Mouse (Mus musculus) layer of hippocampus, adult 18-20 months (tissue): Measurements from ENCODE around the gene Peli1. TPM values are rescaled to one million over a fixed set of nuclear protein-coding genes. Genes with fewer than 3 reads are reported as not detected.
"Not testable (repeated sequence)": the region's sequence is repeated elsewhere in the genome, so short reads cannot be mapped to it uniquely, and the experiment has no call there.

ENCODE experiments used
- DNase-seq, 2 experiments: peaks; one replicate each; pipeline ENCODE4 v3.0.0; 2022; ENCODE audit warnings: low spot score in 2 of 2
- total RNA-seq, 2 experiments: library from RNA; stranded (reverse); gene quantifications; 2 replicates each; pipeline ENCODE4 v1.2.3; 2021

The Peli1 gene
- total RNA-seq, 2 experiments from 2014 or later = 45.9 to 48.2 TPM

GRCm38 (mm10) chr11:21178998-21179645 is 88.0 kb downstream of the Peli1 start:
- DNase-seq = no peak

GRCm38 (mm10) chr11:21179873-21180272 is 88.8 kb downstream of the Peli1 start:
- not testable (repeated sequence) for DNase-seq

GRCm38 (mm10) chr11:21180650-21181049 is 89.6 kb downstream of the Peli1 start:
- DNase-seq = no peak

GRCm38 (mm10) chr11:21181616-21182015 is 90.5 kb downstream of the Peli1 start:
- no peak for DNase-seq

GRCm38 (mm10) chr11:21182709-21183108 is 91.6 kb downstream of the Peli1 start:
- DNase-seq = no peak

GRCm38 (mm10) chr11:21191821-21192220 is 100.7 kb downstream of the Peli1 start:
- DNase-seq = not testable (repeated sequence)

- no peak for DNase-seq
Measured at GRCm38 (mm10) chr11:21194851-21195250, 103.8 kb downstream of the Peli1 start.

Other genes with a start within 250 kb of the Peli1 start
- gene Vps54, start 148.0 kb downstream of the Peli1 start, total RNA-seq = 10 to 100 TPM; 24.4 to 27.3 TPM